Mouse (Mus musculus) spleen, adult 2 months (tissue): ENCODE data around the gene Cltc. TPM values are rescaled to one million over a fixed set of nuclear protein-coding genes. Genes with fewer than 3 reads are reported as not detected.

Source experiments
- DNase-seq, 2 experiments: peaks; one replicate each; pipeline versions ENCODE4 v3.0.0 to v3.0.0-alpha.2; 2012 to 2021; ENCODE audit warnings: low spot score in 2 of 2, low read depth in 1 of 2
- H3K27ac ChIP-seq: fragments of 200-500 bp; 2 replicates; pipeline ENCODE4 v1.5.1; 2012; ENCODE audit warnings: low read length, inconsistent platforms; ENCODE audit not compliant: insufficient read depth
- H3K27me3 ChIP-seq: fragments of 200-500 bp; 2 replicates; pipeline ENCODE4 v1.6.1; 2012; ENCODE audit warnings: mild to moderate bottlenecking, moderate library complexity, low read length, inconsistent platforms; ENCODE audit not compliant: control insufficient read depth, insufficient read depth
- H3K36me3 ChIP-seq: fragments of 200-500 bp; 2 replicates; pipeline ENCODE4 v1.6.1; 2012; ENCODE audit warnings: mild to moderate bottlenecking, low read length, inconsistent platforms; ENCODE audit not compliant: control insufficient read depth, insufficient read depth
- H3K4me1 ChIP-seq: fragments of 200-500 bp; 2 replicates; pipeline ENCODE4 v1.6.1; 2011; ENCODE audit warnings: inconsistent platforms; ENCODE audit not compliant: control insufficient read depth, insufficient read depth, insufficient read length
- H3K4me3 ChIP-seq: fragments of 200-500 bp; 2 replicates; pipeline ENCODE4 v1.5.1; 2011; ENCODE audit warnings: mild to moderate bottlenecking, inconsistent platforms; ENCODE audit not compliant: insufficient read depth, insufficient read length; ENCODE audit errors: extremely low read depth
- CTCF ChIP-seq: fragments of 200-500 bp; IDR thresholded peaks from 2 replicates; pipeline ENCODE4 v1.5.1; 2011; ENCODE audit warnings: mild to moderate bottlenecking, inconsistent platforms; ENCODE audit not compliant: insufficient read depth, insufficient read length, insufficient replicate concordance; ENCODE audit errors: extremely low read depth
- POLR2A ChIP-seq: fragments of 200-500 bp; IDR thresholded peaks from 2 replicates; pipeline ENCODE4 v1.6.1; 2011; ENCODE audit warnings: low read depth, low read length, inconsistent platforms
- WGBS: fragments of 180-500 bp; shearing (Covaris S2); methylation state at CpG from one replicate; pipeline ENCODE4 v1.1.7; 2018; 5-methylcytosine and 5-hydroxymethylcytosine counted together
- polyA plus RNA-seq: library from polyadenylated mRNA; depleted of rRNA; stranded (reverse); fragments of >200 nt; gene quantifications from 2 replicates; pipeline ENCODE4 v1.2.3, GENCODE M21; 2012

Gene Cltc
- polyA plus RNA-seq, 1 experiment: 50.4 TPM

GRCm38 (mm10) chr11:86724982-86725381, 32.4 kb downstream of the Cltc start:
- Histone ChIP-seq H3K36me3 (peaks cover 34% of the 10 kb centered on the region), H3K27me3 (no peaks in the 10 kb centered on the region), H3K4me1 (no peaks in the 10 kb centered on the region; the same call in 1 of the 2 replicates), H3K27ac (no peak overlapping the region), H3K4me3 (no peak overlapping the region)
- no peak for DNase-seq
- WGBS: 95% methylated on average over 7 of the region's 7 CpGs
- TF ChIP-seq POLR2A: no peak

GRCm38 (mm10) chr11:86724004-86724403, 33.4 kb downstream of the Cltc start:
- no peak overlapping the region for H3K27ac ChIP-seq
- WGBS: 76% methylated on average over 3 of the region's 3 CpGs
- no peak for DNase-seq

GRCm38 (mm10) chr11:86719390-86719789, 38.0 kb downstream of the Cltc start:
- WGBS: 24% methylated on average over 8 of the region's 8 CpGs
- no peaks in the 10 kb centered on the region for H3K27me3 ChIP-seq
- DNase-seq: peak in 1 of 2 experiments; percentile 45
- TF ChIP-seq POLR2A: no peak
- TF ChIP-seq CTCF: no peak
- peak overlapping the region; percentile 70; the same call in 1 of the 2 replicates for H3K27ac ChIP-seq
- H3K36me3 ChIP-seq: peaks cover 26% of the 10 kb centered on the region
- peaks cover 4% of the 10 kb centered on the region for H3K4me1 ChIP-seq
- H3K4me3 ChIP-seq: no peak overlapping the region

More at GRCm38 (mm10) chr11:86724004-86724403, 33.4 kb downstream of the Cltc start:
- Histone ChIP-seq H3K36me3 (peaks cover 31% of the 10 kb centered on the region), H3K4me3 (no peak overlapping the region), H3K27me3 (no peaks in the 10 kb centered on the region), H3K4me1 (no peaks in the 10 kb centered on the region; the same call in 1 of the 2 replicates)
- TF ChIP-seq POLR2A (no peak), CTCF (no peak)

- TF ChIP-seq POLR2A: no peak
- no peak for TF ChIP-seq CTCF
- H3K36me3 ChIP-seq: peaks cover 24% of the 10 kb centered on the region
- H3K4me3 ChIP-seq: no peak overlapping the region
- DNase-seq: no peak
- H3K4me1 ChIP-seq: peaks cover 4% of the 10 kb centered on the region
- 73% methylated on average over 3 of the region's 3 CpGs for WGBS
- H3K27me3 ChIP-seq: no peaks in the 10 kb centered on the region
- peak overlapping the region; percentile 68; the same call in 1 of the 2 replicates for H3K27ac ChIP-seq
These were observed 39.0 kb downstream of the Cltc start for GRCm38 (mm10) chr11:86718369-86718768.

GRCm38 (mm10) chr11:86717306-86718065, 39.9 kb downstream of the Cltc start:
- peaks cover 25% of the 10 kb centered on the region for H3K36me3 ChIP-seq
- no peak overlapping the region; the same call in 1 of the 2 replicates for H3K4me3 ChIP-seq
- TF ChIP-seq CTCF: no peak
- no peak for TF ChIP-seq POLR2A
- H3K27me3 ChIP-seq: no peaks in the 10 kb centered on the region
- DNase-seq: no peak
- peaks cover 4% of the 10 kb centered on the region for H3K4me1 ChIP-seq
- peak overlapping the region; percentile 96 for H3K27ac ChIP-seq
- WGBS: 13% methylated on average over 6 of the region's 6 CpGs

GRCm38 (mm10) chr11:86714606-86715005, 42.8 kb downstream of the Cltc start:
- Histone ChIP-seq H3K27me3 (no peaks in the 10 kb centered on the region), H3K27ac (peak overlapping the region; percentile 24; the same call in 1 of the 2 replicates), H3K36me3 (peaks cover 33% of the 10 kb centered on the region), H3K4me3 (no peak overlapping the region), H3K4me1 (peaks cover 4% of the 10 kb centered on the region)
- TF ChIP-seq POLR2A (no peak), CTCF (no peak)
- no peak for DNase-seq

- Histone ChIP-seq H3K27me3 (no peaks in the 10 kb centered on the region), H3K36me3 (peaks cover 69% of the 10 kb centered on the region), H3K27ac (no peak overlapping the region), H3K4me3 (no peak overlapping the region), H3K4me1 (no peaks in the 10 kb centered on the region)
- TF ChIP-seq POLR2A (no peak), CTCF (no peak)
- no peak for DNase-seq
- WGBS: 95% methylated on average over 4 of the region's 4 CpGs
These were observed 56.2 kb downstream of the Cltc start for GRCm38 (mm10) chr11:86701151-86701550.
